Mouse (Mus musculus) midbrain, embryonic 13.5 days (tissue): Measurements from ENCODE around the gene Ech1. TPM values are rescaled to one million over a fixed set of nuclear protein-coding genes. Genes with fewer than 3 reads are reported as not detected.
A peak's percentile ranks its signal among the peaks of the same experiment; 100 is the strongest.

Experiments
- ATAC-seq: fragments of 200-750 bp; cut with Nextera tagmentation; 2 replicates; pipeline ENCODE4 v1.8.0; 2017; ENCODE audit warnings: mild to moderate bottlenecking, moderate TSS enrichment, moderate library complexity
- H3K27ac ChIP-seq: fragments of 300-500 bp; sonication (generic); 2 replicates; pipeline ENCODE4 v1.5.1; 2015; ENCODE audit warnings: inconsistent platforms, mild to moderate bottlenecking, moderate library complexity
- H3K27me3 ChIP-seq: fragments of 300-500 bp; sonication (generic); 2 replicates; pipeline ENCODE4 v1.6.1; 2015; ENCODE audit warnings: mild to moderate bottlenecking, inconsistent platforms
- H3K36me3 ChIP-seq: fragments of 300-500 bp; sonication (generic); 2 replicates; pipeline ENCODE4 v1.6.1; 2015; ENCODE audit warnings: mild to moderate bottlenecking, inconsistent platforms
- H3K4me1 ChIP-seq: fragments of 300-500 bp; sonication (generic); replicated peaks from 2 replicates; pipeline ENCODE4 v1.6.1; 2015; ENCODE audit warnings: inconsistent platforms
- H3K4me2 ChIP-seq: fragments of 300-500 bp; sonication (generic); replicated peaks from 2 replicates; pipeline ENCODE4 v1.6.1; 2015; ENCODE audit warnings: moderate library complexity, mild to moderate bottlenecking, inconsistent platforms
- H3K4me3 ChIP-seq: fragments of 300-500 bp; sonication (generic); replicated peaks from 2 replicates; pipeline ENCODE4 v1.5.1; 2015; ENCODE audit warnings: mild to moderate bottlenecking, inconsistent platforms
- H3K9ac ChIP-seq: fragments of 300-500 bp; sonication (generic); replicated peaks from 2 replicates; pipeline ENCODE4 v1.6.1; 2015; ENCODE audit warnings: mild to moderate bottlenecking, inconsistent platforms
- H3K9me3 ChIP-seq: fragments of 300-500 bp; sonication (generic); 2 replicates; pipeline ENCODE4 v1.6.1; 2016; ENCODE audit warnings: mild to moderate bottlenecking, inconsistent platforms
- WGBS: fragments of 180-500 bp; shearing (Covaris S2); methylation state at CpG from one replicate; pipeline ENCODE4 v1.1.7; 2015; 5-methylcytosine and 5-hydroxymethylcytosine counted together
- polyA plus RNA-seq: library from polyadenylated mRNA; unstranded; fragments of >200 nt; fragmentation: Nextera tagmentation; extraction: Ambion mirVana; gene quantifications from 2 replicates; pipeline ENCODE4 v1.2.1, GENCODE M21; 2015

Gene Ech1
- polyA plus RNA-seq, 1 experiment from 2014 or later = 71.6 TPM

GRCm38 (mm10) chr7:28807641-28808220 lies 17.3 kb upstream of the Ech1 start:
- Histone ChIP-seq H3K4me3 (peak overlapping the region; percentile 81), H3K4me1 (peaks cover 30% of the 10 kb centered on the region), H3K9ac (peak overlapping the region; percentile 87), H3K27me3 (no peaks in the 10 kb centered on the region), H3K36me3 (0 out of 2 replicates have a peak, but pooled peaks cover 5% of the 10 kb centered on the region), H3K4me2 (peak overlapping the region; percentile 95), H3K27ac (peak overlapping the region; percentile 99), H3K9me3 (no peaks in the 10 kb centered on the region)
- 25% methylated on average over 6 of the region's 8 CpGs for WGBS
- ATAC-seq = no peak

GRCm38 (mm10) chr7:28808221-28808941 lies 16.6 kb upstream of the Ech1 start, which contains the start of gene Hnrnpl:
Gene Hnrnpl, plus strand, starts transcription at chr7:28808541.
- no peaks in the 10 kb centered on the region for H3K27me3 ChIP-seq
- WGBS = 2% methylated on average over 33 of the region's 35 CpGs
- no peaks in the 10 kb centered on the region for H3K9me3 ChIP-seq
- H3K4me1 ChIP-seq = peaks cover 30% of the 10 kb centered on the region
- H3K27ac ChIP-seq = peak within 1 kb of the TSS; percentile 99
- H3K36me3 ChIP-seq = peaks cover 12% of the 10 kb centered on the region
- H3K9ac ChIP-seq = peak within 1 kb of the TSS; percentile 87
- H3K4me2 ChIP-seq = peak within 1 kb of the TSS; percentile 95
- peak within 1 kb of the TSS; percentile 81 for H3K4me3 ChIP-seq
- ATAC-seq = no peak; the same call in 1 of the 2 replicates

GRCm38 (mm10) chr7:28808957-28809393 lies 16.0 kb upstream of the Ech1 start:
- Histone ChIP-seq H3K27me3 (no peaks in the 10 kb centered on the region), H3K9ac (peak overlapping the region; percentile 87), H3K4me3 (peak overlapping the region; percentile 81), H3K4me1 (peaks cover 35% of the 10 kb centered on the region), H3K9me3 (no peaks in the 10 kb centered on the region), H3K36me3 (peaks cover 17% of the 10 kb centered on the region), H3K27ac (peak overlapping the region; percentile 99), H3K4me2 (peak overlapping the region; percentile 95)
- ATAC-seq = peak; percentile 64
- WGBS = under 1% methylated on average over 32 of the region's 32 CpGs

DNA sequence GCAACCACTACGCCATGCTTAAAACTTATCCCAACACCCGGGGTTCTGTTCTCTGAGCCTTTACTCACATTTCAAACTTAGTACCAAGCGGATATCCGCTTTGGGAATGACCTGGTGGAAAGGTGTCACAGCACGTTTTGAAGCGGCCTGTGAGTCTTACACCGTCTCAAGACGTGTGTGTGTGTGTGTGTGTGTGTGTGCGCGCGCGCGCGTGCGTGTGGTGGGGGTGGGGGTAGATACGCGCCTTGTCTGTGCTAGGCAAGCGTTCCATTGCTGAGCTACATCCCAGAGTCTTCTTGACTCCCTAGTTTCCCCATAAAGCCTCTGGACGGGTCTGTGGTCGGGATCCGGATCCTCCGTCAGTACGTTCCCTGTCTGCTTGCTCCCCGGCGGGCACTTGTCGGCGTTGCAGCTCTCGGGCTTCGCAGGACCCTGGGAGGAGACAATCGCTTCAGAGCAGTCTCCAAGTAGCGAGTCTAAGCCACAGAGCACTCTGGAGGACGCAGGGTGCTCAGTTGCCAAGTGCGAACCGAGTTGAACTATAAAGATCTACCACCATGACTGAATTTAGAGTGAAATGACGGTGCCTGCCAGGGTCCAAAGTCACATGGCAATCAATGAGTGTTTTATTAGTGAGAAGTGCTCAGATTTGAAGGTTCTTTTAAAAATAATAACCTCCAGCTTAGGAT lies 15.5 kb upstream of the Ech1 start:
- peak overlapping the region; percentile 87 for H3K9ac ChIP-seq
- H3K36me3 ChIP-seq = peaks cover 23% of the 10 kb centered on the region
- no peaks in the 10 kb centered on the region for H3K9me3 ChIP-seq
- H3K4me3 ChIP-seq = peak overlapping the region; percentile 81
- under 1% methylated on average over 35 of the region's 35 CpGs for WGBS
- ATAC-seq = peak; percentile 28
- H3K4me2 ChIP-seq = peak overlapping the region; percentile 95
- peaks cover 41% of the 10 kb centered on the region for H3K4me1 ChIP-seq
- H3K27ac ChIP-seq = peak overlapping the region; percentile 99
- H3K27me3 ChIP-seq = no peaks in the 10 kb centered on the region

DNA sequence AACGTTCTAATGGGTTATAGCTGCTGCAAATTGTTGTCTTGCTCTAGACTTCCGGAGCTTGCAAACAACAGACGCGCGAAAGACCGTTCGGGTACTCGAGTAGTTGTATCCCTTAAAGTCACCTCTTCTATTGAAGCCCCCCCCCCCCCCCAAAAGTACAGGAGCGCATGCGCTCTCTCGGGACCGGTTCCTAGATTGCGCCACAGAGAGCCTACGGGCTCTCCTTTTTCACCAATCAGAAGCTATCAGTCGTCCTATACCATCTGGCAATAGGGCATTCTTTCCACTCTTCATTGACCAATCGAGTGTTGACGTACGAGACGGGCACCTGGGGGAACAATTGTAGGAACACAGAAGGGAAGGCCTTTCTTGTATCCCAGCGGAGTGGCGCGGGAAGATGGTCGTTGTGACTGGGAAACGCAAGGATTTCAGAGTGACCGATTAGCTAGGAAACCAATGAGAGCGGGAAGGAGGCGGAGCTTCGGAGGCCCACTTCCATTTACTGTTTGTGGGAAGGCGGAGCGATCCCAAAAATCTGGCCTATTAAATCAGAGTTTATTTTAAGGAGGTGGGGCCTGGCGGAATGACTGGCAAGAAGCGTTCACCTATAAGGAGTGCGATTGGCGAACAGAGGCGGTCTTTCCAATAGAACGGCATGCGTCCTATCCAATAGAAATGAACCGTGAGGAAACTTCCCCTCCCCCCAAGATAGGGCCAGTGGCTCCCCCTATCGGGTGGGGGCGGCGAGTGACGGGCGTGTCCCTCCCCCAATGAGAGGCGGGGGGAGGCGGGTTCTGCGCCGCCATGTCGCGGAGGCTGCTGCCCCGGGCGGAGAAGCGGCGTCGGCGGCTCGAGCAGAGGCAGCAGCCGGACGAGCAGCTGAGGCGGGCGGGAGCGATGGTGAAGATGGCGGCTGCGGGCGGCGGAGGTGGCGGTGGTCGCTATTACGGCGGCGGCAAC lies 14.6 kb upstream of the Ech1 start:
- H3K27ac ChIP-seq = peak overlapping the region; percentile 99
- H3K4me1 ChIP-seq = peaks cover 48% of the 10 kb centered on the region
- H3K4me3 ChIP-seq = peak overlapping the region; percentile 81
- under 1% methylated on average over 64 of the region's 70 CpGs for WGBS
- H3K9me3 ChIP-seq = no peaks in the 10 kb centered on the region
- ATAC-seq = peak; percentile 93
- peak overlapping the region; percentile 95 for H3K4me2 ChIP-seq
- H3K9ac ChIP-seq = peak overlapping the region; percentile 87
- peaks cover 32% of the 10 kb centered on the region for H3K36me3 ChIP-seq
- H3K27me3 ChIP-seq = no peaks in the 10 kb centered on the region

DNA sequence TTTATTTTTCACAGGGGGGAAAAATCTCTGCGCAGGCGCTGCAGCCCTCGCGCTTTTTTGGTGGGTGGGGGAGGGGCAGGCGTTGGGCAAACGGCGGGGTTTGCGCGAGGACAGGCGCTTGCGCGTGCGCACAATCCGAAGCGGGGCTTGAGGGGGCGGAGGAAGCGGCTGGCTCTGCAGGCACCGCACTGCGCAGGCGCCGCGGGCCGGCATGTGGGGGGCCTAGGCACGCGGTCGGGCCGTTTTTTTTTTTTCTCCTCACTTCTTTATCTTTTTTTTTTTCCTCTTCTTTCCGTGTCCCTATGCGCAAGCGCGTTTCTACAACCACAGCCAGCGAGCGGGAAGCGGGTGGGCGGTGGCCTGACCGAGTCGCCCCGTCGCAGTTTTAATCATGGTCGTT lies 13.8 kb upstream of the Ech1 start:
- Histone ChIP-seq H3K27me3 (no peaks in the 10 kb centered on the region), H3K9me3 (no peaks in the 10 kb centered on the region), H3K9ac (peak overlapping the region; percentile 87), H3K4me1 (peaks cover 56% of the 10 kb centered on the region), H3K36me3 (peaks cover 40% of the 10 kb centered on the region), H3K4me2 (peak overlapping the region; percentile 92), H3K27ac (peak overlapping the region; percentile 98), H3K4me3 (peak overlapping the region; percentile 81)
- under 1% methylated on average over 40 of the region's 40 CpGs for WGBS
- no peak; the same call in 1 of the 2 replicates for ATAC-seq

DNA sequence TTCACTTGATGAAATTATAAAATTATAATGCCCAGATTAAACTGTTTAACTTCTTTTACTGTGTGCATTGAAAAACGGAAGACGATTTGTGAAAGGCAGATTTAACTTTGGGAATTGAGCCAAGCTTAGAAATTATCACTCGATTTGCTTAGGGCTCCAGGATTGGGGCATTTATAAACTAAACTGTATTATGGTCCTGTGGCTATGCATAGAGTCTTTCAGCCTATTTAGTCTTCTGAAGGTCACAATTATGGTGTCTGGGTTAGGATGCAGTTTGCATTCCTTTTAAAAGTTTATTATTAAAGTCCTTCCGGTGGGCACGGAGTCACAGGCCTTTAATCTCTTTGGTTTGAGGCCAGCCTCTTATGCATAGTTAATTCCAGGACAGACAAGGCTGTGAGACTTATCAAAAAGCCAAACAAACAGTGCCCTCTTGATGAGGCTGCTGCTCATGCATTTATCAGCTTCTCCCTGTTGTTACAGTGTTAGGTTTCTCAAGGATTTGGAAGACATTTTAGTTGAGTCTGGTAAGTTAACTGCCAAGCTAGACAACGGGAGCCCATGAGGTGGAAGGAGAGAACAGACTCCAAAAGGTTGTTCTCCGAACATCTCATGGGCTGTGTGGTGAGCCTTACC lies 13.3 kb upstream of the Ech1 start:
- peak overlapping the region; percentile 71 for H3K9ac ChIP-seq
- peaks cover 62% of the 10 kb centered on the region for H3K4me1 ChIP-seq
- H3K27ac ChIP-seq = peak overlapping the region; percentile 98; the same call in 1 of the 2 replicates
- peaks cover 45% of the 10 kb centered on the region for H3K36me3 ChIP-seq
- 14% methylated on average over 7 of the region's 7 CpGs for WGBS
- peak overlapping the region; percentile 92 for H3K4me2 ChIP-seq
- no peaks in the 10 kb centered on the region for H3K27me3 ChIP-seq
- H3K9me3 ChIP-seq = no peaks in the 10 kb centered on the region
- peak overlapping the region; percentile 81 for H3K4me3 ChIP-seq
- no peak for ATAC-seq

- Histone ChIP-seq H3K36me3 (peaks cover 52% of the 10 kb centered on the region), H3K27me3 (no peaks in the 10 kb centered on the region), H3K27ac (no peak overlapping the region), H3K4me3 (peak overlapping the region; percentile 81), H3K4me1 (peaks cover 68% of the 10 kb centered on the region), H3K9me3 (no peaks in the 10 kb centered on the region), H3K4me2 (peak overlapping the region; percentile 92), H3K9ac (peak overlapping the region; percentile 71)
- ATAC-seq = no peak
- 75% methylated on average over 4 of the region's 4 CpGs for WGBS
Measured at GRCm38 (mm10) chr7:28812436-28812835, 12.6 kb upstream of the Ech1 start.

DNA sequence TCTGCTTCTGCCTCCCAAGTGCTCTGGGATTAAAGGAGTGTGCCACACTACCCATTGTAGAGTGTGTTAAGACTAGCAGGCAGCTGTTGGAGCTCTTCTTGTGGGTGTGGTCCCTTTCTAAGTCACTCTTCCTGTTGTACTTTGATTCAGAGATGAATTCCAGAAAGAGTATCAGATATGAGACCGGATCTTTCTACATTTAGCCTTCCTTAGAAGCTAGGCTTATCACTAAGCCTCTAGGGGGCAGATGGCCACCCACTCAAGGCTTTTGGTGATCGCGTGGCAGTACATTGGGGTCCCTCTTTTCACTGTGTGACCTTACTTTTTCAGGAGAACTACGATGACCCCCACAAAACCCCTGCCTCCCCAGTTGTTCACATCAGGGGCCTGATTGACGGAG lies 12.1 kb upstream of the Ech1 start:
- H3K36me3 ChIP-seq = peaks cover 57% of the 10 kb centered on the region
- H3K27ac ChIP-seq = no peak overlapping the region
- ATAC-seq = no peak
- 85% methylated on average over 5 of the region's 5 CpGs for WGBS
- peak overlapping the region; percentile 19; the same call in 1 of the 2 replicates for H3K9ac ChIP-seq
- H3K4me3 ChIP-seq = peak overlapping the region; percentile 81
- H3K9me3 ChIP-seq = no peaks in the 10 kb centered on the region
- peak overlapping the region; percentile 92 for H3K4me2 ChIP-seq
- H3K4me1 ChIP-seq = peaks cover 69% of the 10 kb centered on the region
- no peaks in the 10 kb centered on the region for H3K27me3 ChIP-seq

- no peaks in the 10 kb centered on the region for H3K27me3 ChIP-seq
- no peak overlapping the region for H3K4me3 ChIP-seq
- no peaks in the 10 kb centered on the region for H3K9me3 ChIP-seq
- H3K4me1 ChIP-seq = peaks cover 75% of the 10 kb centered on the region
- H3K4me2 ChIP-seq = no peak overlapping the region
- H3K9ac ChIP-seq = no peak overlapping the region; the same call in 1 of the 2 replicates
- no peak for ATAC-seq
- H3K27ac ChIP-seq = no peak overlapping the region
- 89% methylated on average over 5 of the region's 5 CpGs for WGBS
- H3K36me3 ChIP-seq = peaks cover 71% of the 10 kb centered on the region
Measured at GRCm38 (mm10) chr7:28814306-28815034, 10.5 kb upstream of the Ech1 start.
